Mouse (Mus musculus): ENCODE data around the gene Pnp.

DNA sequence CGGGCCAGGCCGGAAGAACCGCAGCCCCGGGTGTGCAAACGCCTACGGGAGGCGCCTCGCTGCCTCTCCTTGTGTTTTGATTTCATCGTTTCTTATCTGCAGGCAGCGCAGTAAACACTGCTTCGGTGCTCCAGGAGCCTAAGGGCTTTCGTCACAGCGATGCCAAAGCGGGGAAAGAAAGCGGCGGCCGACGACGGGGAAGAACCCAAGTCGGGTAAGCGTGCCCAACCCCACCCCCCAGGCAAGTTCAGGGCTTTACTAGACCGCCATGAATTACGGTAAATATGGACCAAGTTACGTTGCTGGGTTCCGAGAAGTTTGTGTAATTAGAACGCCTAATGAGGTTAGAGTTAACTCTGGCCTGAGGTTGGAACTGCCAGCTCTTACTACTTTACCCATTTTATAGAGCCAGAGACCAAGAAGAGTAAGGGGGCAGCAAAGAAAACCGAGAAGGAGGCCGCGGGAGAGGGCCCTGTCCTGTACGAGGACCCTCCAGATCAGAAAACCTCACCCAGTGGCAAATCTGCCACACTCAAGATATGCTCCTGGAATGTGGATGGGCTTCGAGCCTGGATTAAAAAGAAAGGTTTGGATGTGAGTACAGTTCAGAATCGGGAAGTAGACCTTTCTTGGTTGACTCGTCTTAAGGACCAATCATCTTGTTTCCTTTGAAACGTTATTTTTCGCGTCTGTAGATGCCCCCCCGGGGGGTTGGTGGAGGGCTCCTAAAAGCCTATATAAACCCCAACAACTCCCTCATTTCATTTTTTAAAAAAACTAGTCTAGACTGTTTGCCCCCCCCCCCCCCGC, 5.6 kb upstream of the Pnp start:
- TF ChIP-seq CTCF (IDR thresholded peaks at IDR 0.05; ENCODE audit: low read depth, low read length) (no peak), POLR2A (IDR thresholded peaks at IDR 0.05; ENCODE audit: borderline replicate concordance, low read depth, low read length) (no peak)
